Mouse (Mus musculus) bone marrow, adult 2 months (tissue): ENCODE results near the gene Lenep. TPM values are rescaled to one million over a fixed set of nuclear protein-coding genes. Genes with fewer than 3 reads are reported as not detected.

Experiments
- H3K27ac ChIP-seq: fragments of 200-500 bp; 2 replicates; pipeline ENCODE4 v1.5.1; 2012; ENCODE audit warnings: low read depth, mild to moderate bottlenecking, control low read depth, inconsistent platforms, low read length; ENCODE audit not compliant: control insufficient read depth, poor library complexity, insufficient read depth
- H3K4me1 ChIP-seq: fragments of 200-500 bp; 2 replicates; pipeline ENCODE4 v1.6.1; 2011; ENCODE audit warnings: low read length; ENCODE audit not compliant: control insufficient read depth, insufficient read depth
- H3K4me3 ChIP-seq: fragments of 200-500 bp; replicated peaks from 2 replicates; pipeline ENCODE3; 2011; ENCODE audit warnings: mild to moderate bottlenecking, low read depth, low read length, control low read depth; ENCODE audit not compliant: control insufficient read depth
- CTCF ChIP-seq: fragments of 200-500 bp; IDR thresholded peaks from 2 replicates; pipeline ENCODE4 v1.5.1; 2011; ENCODE audit warnings: low read length, control low read depth; ENCODE audit not compliant: control insufficient read depth, insufficient read depth
- POLR2A ChIP-seq: fragments of 200-500 bp; IDR thresholded peaks from 2 replicates; pipeline ENCODE4 v1.6.1; 2011; ENCODE audit warnings: low read depth, mild to moderate bottlenecking, control low read depth, low read length, borderline replicate concordance; ENCODE audit not compliant: control insufficient read depth
- WGBS: fragments of 180-500 bp; shearing (Covaris S2); methylation state at CpG from one replicate; pipeline ENCODE4 v1.1.7; 2018; 5-methylcytosine and 5-hydroxymethylcytosine counted together
- polyA plus RNA-seq: library from polyadenylated mRNA; stranded (reverse); fragments of >200 nt; gene quantifications from 2 replicates; pipeline ENCODE4 v1.2.4, GENCODE M21; 2011; ENCODE audit warnings: low replicate concordance; ENCODE audit not compliant: missing spikeins, insufficient read depth, insufficient read length

The Lenep gene
- polyA plus RNA-seq, 1 experiment, result not detected

DNA sequence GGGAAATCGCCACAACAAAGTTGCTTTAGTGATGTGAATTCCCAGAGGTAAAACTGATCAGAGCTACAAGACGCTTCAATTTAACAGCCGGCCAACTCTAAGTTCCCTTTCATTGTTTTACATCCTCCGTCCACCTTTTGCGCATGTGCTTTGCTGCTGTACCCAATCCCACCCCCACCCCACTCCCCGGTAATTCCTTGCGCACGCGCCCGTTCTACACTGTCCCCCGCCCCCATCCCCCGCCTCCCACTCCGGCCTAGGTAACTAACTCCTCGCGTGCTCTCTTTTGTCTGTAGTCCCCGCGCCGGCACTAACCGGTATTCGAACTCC is 15.2 kb upstream of the Lenep start:
- Histone ChIP-seq H3K4me1 (peaks cover 3% of the 10 kb centered on the region; the same call in 1 of the 2 replicates), H3K27ac (peak overlapping the region; percentile 57), H3K4me3 (peak overlapping the region; percentile 90)
- TF ChIP-seq POLR2A, result no peak
- TF ChIP-seq CTCF, result no peak
- WGBS, result 1% methylated on average over 20 of the region's 20 CpGs

DNA sequence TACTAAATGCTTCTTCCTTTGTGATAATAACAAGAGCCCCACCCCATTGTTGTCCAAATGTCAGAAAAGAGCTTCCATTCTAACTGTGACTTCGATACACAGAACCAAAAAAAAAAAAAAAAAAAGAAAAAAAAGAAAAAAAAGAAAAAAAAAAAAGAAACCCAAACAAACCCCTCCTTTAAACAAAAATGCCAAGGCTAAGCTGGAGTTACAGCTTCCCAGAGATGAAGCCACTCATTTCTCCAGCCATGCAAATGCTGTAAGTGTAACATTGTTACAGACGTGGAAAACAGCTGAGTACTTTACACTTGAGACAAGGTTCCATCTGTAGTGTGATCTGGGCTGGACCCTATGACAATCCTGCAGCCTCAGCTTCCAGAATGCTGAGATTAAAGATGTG is 14.5 kb upstream of the Lenep start:
- 28% methylated on average over 2 of the region's 2 CpGs for WGBS
- Histone ChIP-seq H3K4me3 (peak overlapping the region; percentile 49), H3K27ac (no peak overlapping the region), H3K4me1 (peaks cover 2% of the 10 kb centered on the region; the same call in 1 of the 2 replicates)
- no peak for TF ChIP-seq POLR2A
- no peak for TF ChIP-seq CTCF

DNA sequence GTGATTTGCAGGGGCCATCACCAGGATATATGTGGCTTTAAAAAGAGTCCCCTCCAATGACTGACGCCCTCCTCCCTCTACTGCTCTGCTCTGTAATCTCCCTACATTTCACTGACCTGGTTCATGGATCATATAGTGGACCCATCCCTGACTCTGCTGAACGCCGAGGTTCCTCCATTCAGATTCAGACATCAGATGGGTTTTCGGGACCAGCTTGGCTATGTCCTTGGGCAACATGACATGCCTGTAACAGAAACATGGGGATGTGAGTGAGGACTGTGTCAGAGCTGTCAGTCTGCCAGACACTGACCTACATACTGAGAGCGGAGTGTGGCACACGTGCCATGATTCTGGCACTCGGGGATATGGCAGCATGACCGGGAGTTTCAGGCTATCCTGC is 13.6 kb upstream of the Lenep start:
- peaks cover 2% of the 10 kb centered on the region; the same call in 1 of the 2 replicates for H3K4me1 ChIP-seq

GRCm38 (mm10) chr3:89411490-89412393 is 9.1 kb upstream of the Lenep start, which contains the start of gene Flad1:
Flad1 (minus strand) TSS chr3:89411870.
- H3K27ac ChIP-seq, result no peak within 1 kb of the TSS
- peak within 1 kb of the TSS; percentile 73 for H3K4me3 ChIP-seq
- TF ChIP-seq POLR2A (no peak), CTCF (no peak)
- WGBS, result 2% methylated on average over 28 of the region's 28 CpGs
- H3K4me1 ChIP-seq, result no peaks in the 10 kb centered on the region

More for the DNA sequence above, 13.6 kb upstream of the Lenep start:
- WGBS, result 95% methylated on average over 8 of the region's 8 CpGs
- TF ChIP-seq POLR2A, result no peak
- no peak for TF ChIP-seq CTCF
- Histone ChIP-seq H3K4me3 (no peak overlapping the region), H3K27ac (no peak overlapping the region)

DNA sequence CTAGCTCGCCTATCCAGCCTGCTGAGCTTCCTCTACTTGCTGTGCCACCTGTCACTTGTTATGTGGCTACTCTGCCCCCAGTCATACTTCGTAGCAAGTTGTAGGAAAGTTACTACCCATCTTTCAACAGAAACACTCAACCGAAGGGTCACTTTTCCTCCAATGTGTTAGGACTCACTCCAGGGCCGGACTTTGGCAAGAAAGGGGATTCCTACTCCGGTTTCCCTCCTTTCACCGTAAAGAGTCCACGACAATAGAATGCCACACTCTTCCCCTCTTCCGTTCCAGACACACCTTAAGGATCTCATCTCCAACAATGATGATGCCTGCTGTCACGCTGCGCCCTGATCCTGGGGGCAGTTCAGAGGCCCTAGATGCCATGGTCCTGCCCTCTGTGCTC is 8.3 kb upstream of the Lenep start:
- no peak for TF ChIP-seq CTCF
- TF ChIP-seq POLR2A, result no peak
- WGBS, result 77% methylated on average over 10 of the region's 10 CpGs
- Histone ChIP-seq H3K27ac (no peak overlapping the region), H3K4me1 (no peaks in the 10 kb centered on the region), H3K4me3 (peak overlapping the region; percentile 73)

GRCm38 (mm10) chr3:89409701-89410100 is 7.1 kb upstream of the Lenep start:
- Histone ChIP-seq H3K27ac (no peak overlapping the region), H3K4me1 (no peaks in the 10 kb centered on the region), H3K4me3 (no peak overlapping the region)
- TF ChIP-seq POLR2A (no peak), CTCF (no peak)
- 90% methylated on average over 3 of the region's 3 CpGs for WGBS

GRCm38 (mm10) chr3:89408448-89408847 is 5.9 kb upstream of the Lenep start:
- TF ChIP-seq POLR2A, result no peak
- no peak for TF ChIP-seq CTCF
- Histone ChIP-seq H3K4me3 (no peak overlapping the region), H3K27ac (no peak overlapping the region), H3K4me1 (no peaks in the 10 kb centered on the region)
- 90% methylated on average over 16 of the region's 16 CpGs for WGBS

DNA sequence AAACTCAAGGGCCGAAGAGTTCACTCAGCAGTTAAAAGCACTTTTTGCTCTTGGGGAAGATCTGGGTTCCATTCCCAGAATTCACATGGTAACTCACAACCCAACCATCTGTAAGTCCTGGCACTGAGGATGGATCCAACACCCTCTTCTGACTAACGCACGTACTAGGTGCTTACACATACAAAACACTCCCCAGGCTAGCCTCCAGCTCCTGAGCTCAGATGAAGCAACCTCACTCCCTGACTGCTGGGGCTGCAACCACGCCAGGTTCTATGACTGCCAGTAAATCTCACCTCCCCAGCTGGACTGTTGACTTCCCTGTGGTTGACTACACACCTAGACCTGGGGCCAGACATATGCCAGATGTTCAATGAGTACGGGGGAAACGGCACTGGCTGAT is 4.3 kb upstream of the Lenep start:
- no peak overlapping the region for H3K4me3 ChIP-seq
- H3K27ac ChIP-seq, result no peak overlapping the region
- WGBS, result 88% methylated on average over 6 of the region's 6 CpGs
- no peak for TF ChIP-seq POLR2A
- TF ChIP-seq CTCF, result no peak
- no peaks in the 10 kb centered on the region for H3K4me1 ChIP-seq
